Mouse (Mus musculus) CH12.LX (cell line): ENCODE measurements around the gene C77080.

ENCODE experiments used
- CHD1 ChIP-seq: IDR thresholded peaks from 2 replicates; pipeline ENCODE4 v1.6.1; 2012; ENCODE audit warnings: low read depth, low read length, improper control_type of control experiment, inconsistent platforms
- CTCF ChIP-seq, 2 experiments: IDR thresholded peaks in 1 of 2; conservative IDR thresholded peaks in 1 of 2; 2 replicates each; pipeline ENCODE4 v1.5.1; 2011 to 2012; ENCODE audit warnings: low read depth in 2 of 2, low read length in 2 of 2, improper control_type of control experiment in 1 of 2, inconsistent platforms in 1 of 2, mild to moderate bottlenecking in 1 of 2, moderate library complexity in 1 of 2
- GABPA ChIP-seq: IDR thresholded peaks from 2 replicates; pipeline ENCODE4 v1.6.1; 2012; ENCODE audit warnings: low read depth, low read length, improper control_type of control experiment, inconsistent platforms; ENCODE audit not compliant: insufficient replicate concordance
- MXI1 ChIP-seq: IDR thresholded peaks from 2 replicates; pipeline ENCODE4 v1.6.1; 2011; ENCODE audit warnings: mild to moderate bottlenecking, low read depth, low read length, improper control_type of control experiment
- POLR2A ChIP-seq: IDR thresholded peaks from 2 replicates; pipeline ENCODE4 v1.6.1; 2011; ENCODE audit warnings: low read depth, mild to moderate bottlenecking, improper control_type of control experiment, low read length
- USF1 ChIP-seq: IDR thresholded peaks from 2 replicates; pipeline ENCODE4 v1.6.1; 2014; ENCODE audit warnings: low read depth, mild to moderate bottlenecking, inconsistent platforms, low read length, improper control_type of control experiment
- ZC3H11A ChIP-seq: IDR thresholded peaks from 2 replicates; pipeline ENCODE4 v1.6.1; 2012; ENCODE audit warnings: low read depth, mild to moderate bottlenecking, inconsistent platforms, low read length, improper control_type of control experiment

DNA sequence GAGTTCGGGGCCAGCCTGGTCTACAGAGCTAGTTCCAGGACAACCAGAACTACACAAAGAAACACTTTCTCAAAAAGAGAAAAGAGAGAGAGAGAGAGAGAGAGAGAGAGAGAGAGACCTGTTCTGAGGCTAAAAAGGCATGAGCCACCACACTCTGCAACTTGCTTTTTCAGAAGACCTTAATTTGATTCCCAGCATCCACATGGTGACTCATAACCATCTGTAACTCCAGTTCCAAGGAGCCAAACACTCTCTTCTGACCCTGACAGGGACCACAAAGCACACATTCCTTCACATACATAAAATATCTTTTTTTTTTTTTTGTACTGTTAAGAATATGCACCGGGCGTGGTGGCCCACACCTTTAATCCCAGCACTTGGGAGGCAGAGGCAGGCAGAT lies 6.6 kb downstream of the C77080 start:
- TF ChIP-seq CHD1, result no peak
- no peak for TF ChIP-seq POLR2A
- no peak for TF ChIP-seq MXI1
- TF ChIP-seq CTCF (conservative IDR thresholded peaks at IDR 0.05 in 1 of 2, IDR thresholded peaks at IDR 0.05 in 1 of 2; ENCODE audit: low read depth in 2 of 2, low read length in 2 of 2), result no peak
- TF ChIP-seq GABPA, result no peak
- no peak for TF ChIP-seq ZC3H11A
- no peak for TF ChIP-seq USF1
